Mouse (Mus musculus): ENCODE measurements around the gene Ccdc162. TPM values are rescaled to one million over a fixed set of nuclear protein-coding genes. Genes with fewer than 3 reads are reported as not detected.
A peak's percentile ranks its signal among the peaks of the same experiment; 100 is the strongest.

Gene Ccdc162
- total and polyA plus RNA-seq, 2 experiments from 2014 or later = 1.2 to 3.2 TPM

GRCm38 (mm10) chr10:41504996-41505395 lies 211.4 kb downstream of the Ccdc162 start:
- no peaks in the 10 kb centered on the region for H3K9me3 ChIP-seq (ENCODE audit: low read length)
- no peaks in the 10 kb centered on the region for H3K4me1 ChIP-seq (ENCODE audit: insufficient read depth)
- H3K36me3 ChIP-seq (ENCODE audit: insufficient read depth) = no peaks in the 10 kb centered on the region
- no peak overlapping the region for H3K4me3 ChIP-seq (ENCODE audit: low read depth, low read length)
- no peak overlapping the region for H3K4me2 ChIP-seq (ENCODE audit: low read depth)
- H3K27ac ChIP-seq (ENCODE audit: low read depth, low read length) = no peak overlapping the region
- H3K9ac ChIP-seq = no peak overlapping the region
- no peak for TF ChIP-seq CTCF (IDR thresholded peaks at IDR 0.05; ENCODE audit: low read depth)
- DNase-seq (no peak), ATAC-seq (0 out of 2 replicates have a peak, but pooled peaks have one; percentile 18)
- no peaks in the 10 kb centered on the region for H3K27me3 ChIP-seq (ENCODE audit: insufficient read depth, low read length)
- 77% methylated on average over 1 of the region's 1 CpGs for WGBS

- Histone ChIP-seq H3K4me1 (ENCODE audit: insufficient read depth) (no peaks in the 10 kb centered on the region), H3K27ac (ENCODE audit: low read depth, low read length) (no peak overlapping the region), H3K27me3 (ENCODE audit: insufficient read depth, low read length) (no peaks in the 10 kb centered on the region), H3K9me3 (ENCODE audit: low read length) (no peaks in the 10 kb centered on the region), H3K4me2 (ENCODE audit: low read depth) (no peak overlapping the region), H3K36me3 (ENCODE audit: insufficient read depth) (no peaks in the 10 kb centered on the region), H3K4me3 (ENCODE audit: low read depth, low read length) (no peak overlapping the region), H3K9ac (no peak overlapping the region)
- no peak for DNase-seq
- no peak for ATAC-seq
- 42% methylated on average over 4 of the region's 4 CpGs for WGBS
- no peak for TF ChIP-seq CTCF (IDR thresholded peaks at IDR 0.05; ENCODE audit: low read depth)
Measured at GRCm38 (mm10) chr10:41500941-41501340, 215.5 kb downstream of the Ccdc162 start.

GRCm38 (mm10) chr10:41491111-41491510 lies 225.3 kb downstream of the Ccdc162 start:
- 42% methylated on average over 4 of the region's 4 CpGs for WGBS
- Histone ChIP-seq H3K36me3 (ENCODE audit: insufficient read depth) (peaks cover 12% of the 10 kb centered on the region), H3K27me3 (ENCODE audit: insufficient read depth, low read length) (no peaks in the 10 kb centered on the region), H3K27ac (ENCODE audit: low read depth, low read length) (no peak overlapping the region), H3K9me3 (ENCODE audit: low read length) (no peaks in the 10 kb centered on the region), H3K4me2 (ENCODE audit: low read depth) (peak overlapping the region; percentile 96), H3K4me1 (ENCODE audit: insufficient read depth) (peaks cover 12% of the 10 kb centered on the region), H3K4me3 (ENCODE audit: low read depth, low read length) (peak overlapping the region; percentile 77; the same call in 1 of the 2 replicates), H3K9ac (0 out of 2 replicates have a peak overlapping the region, but pooled peaks have one; percentile 69)
- DNase-seq (no peak), ATAC-seq (no peak)
- no peak for TF ChIP-seq CTCF (IDR thresholded peaks at IDR 0.05; ENCODE audit: low read depth)

- peaks cover 18% of the 10 kb centered on the region for H3K36me3 ChIP-seq (ENCODE audit: insufficient read depth)
- WGBS = 1% methylated on average over 29 of the region's 29 CpGs
- peak overlapping the region; percentile 35 for H3K27ac ChIP-seq (ENCODE audit: low read depth, low read length)
Measured at GRCm38 (mm10) chr10:41490518-41490873, 225.9 kb downstream of the Ccdc162 start.

GRCm38 (mm10) chr10:41489708-41490517 lies 226.5 kb downstream of the Ccdc162 start, which contains the start of the genes Smpd2 and Ppil6:
Gene Smpd2, minus strand, starts transcription at chr10:41490369.
Gene Ppil6, plus strand, starts transcription at chr10:41490439.
- Histone ChIP-seq H3K9me3 (ENCODE audit: low read length) (no peaks in the 10 kb centered on the region), H3K4me3 (ENCODE audit: low read depth, low read length) (peak within 1 kb of the TSS; percentile 77), H3K9ac (peak within 1 kb of the TSS; percentile 69), H3K4me2 (ENCODE audit: low read depth) (peak within 1 kb of the TSS; percentile 96), H3K27me3 (ENCODE audit: insufficient read depth, low read length) (no peaks in the 10 kb centered on the region), H3K4me1 (ENCODE audit: insufficient read depth) (peaks cover 12% of the 10 kb centered on the region), H3K36me3 (ENCODE audit: insufficient read depth) (peaks cover 24% of the 10 kb centered on the region), H3K27ac (ENCODE audit: low read depth, low read length) (peak within 1 kb of the TSS; percentile 35)
- TF ChIP-seq CTCF (IDR thresholded peaks at IDR 0.05; ENCODE audit: low read depth) = no peak; the same call in 1 of the 2 replicates
- ATAC-seq = peak; percentile 96
- WGBS = under 1% methylated on average over 49 of the region's 50 CpGs
- DNase-seq = peak; percentile 93

More at GRCm38 (mm10) chr10:41490518-41490873, 225.9 kb downstream of the Ccdc162 start:
- no peaks in the 10 kb centered on the region for H3K9me3 ChIP-seq (ENCODE audit: low read length)
- peak overlapping the region; percentile 69 for H3K9ac ChIP-seq
- peak overlapping the region; percentile 77 for H3K4me3 ChIP-seq (ENCODE audit: low read depth, low read length)
- H3K4me2 ChIP-seq (ENCODE audit: low read depth) = peak overlapping the region; percentile 96
- H3K4me1 ChIP-seq (ENCODE audit: insufficient read depth) = peaks cover 12% of the 10 kb centered on the region
- H3K27me3 ChIP-seq (ENCODE audit: insufficient read depth, low read length) = no peaks in the 10 kb centered on the region
- ATAC-seq (peak; percentile 49), DNase-seq (no peak)
- no peak for TF ChIP-seq CTCF (IDR thresholded peaks at IDR 0.05; ENCODE audit: low read depth)

GRCm38 (mm10) chr10:41489294-41489693 lies 227.1 kb downstream of the Ccdc162 start:
- H3K4me2 ChIP-seq (ENCODE audit: low read depth) = peak overlapping the region; percentile 96
- peaks cover 29% of the 10 kb centered on the region for H3K36me3 ChIP-seq (ENCODE audit: insufficient read depth)
- H3K27ac ChIP-seq (ENCODE audit: low read depth, low read length) = no peak overlapping the region
- no peaks in the 10 kb centered on the region for H3K27me3 ChIP-seq (ENCODE audit: insufficient read depth, low read length)
- ATAC-seq = no peak
- H3K4me3 ChIP-seq (ENCODE audit: low read depth, low read length) = peak overlapping the region; percentile 77
- no peaks in the 10 kb centered on the region for H3K9me3 ChIP-seq (ENCODE audit: low read length)
- WGBS = 37% methylated on average over 8 of the region's 8 CpGs
- peak overlapping the region; percentile 69 for H3K9ac ChIP-seq
- TF ChIP-seq CTCF (IDR thresholded peaks at IDR 0.05; ENCODE audit: low read depth) = no peak
- no peak for DNase-seq
- peaks cover 12% of the 10 kb centered on the region for H3K4me1 ChIP-seq (ENCODE audit: insufficient read depth)

- Histone ChIP-seq H3K4me1 (ENCODE audit: insufficient read depth) (peaks cover 12% of the 10 kb centered on the region), H3K9ac (peak overlapping the region; percentile 69; the same call in 1 of the 2 replicates), H3K27ac (ENCODE audit: low read depth, low read length) (no peak overlapping the region), H3K36me3 (ENCODE audit: insufficient read depth) (peaks cover 32% of the 10 kb centered on the region), H3K4me2 (ENCODE audit: low read depth) (peak overlapping the region; percentile 96), H3K4me3 (ENCODE audit: low read depth, low read length) (0 out of 2 replicates have a peak overlapping the region, but pooled peaks have one; percentile 77), H3K27me3 (ENCODE audit: insufficient read depth, low read length) (no peaks in the 10 kb centered on the region), H3K9me3 (ENCODE audit: low read length) (no peaks in the 10 kb centered on the region)
- no peak for TF ChIP-seq CTCF (IDR thresholded peaks at IDR 0.05; ENCODE audit: low read depth)
- 45% methylated on average over 7 of the region's 7 CpGs for WGBS
- no peak for DNase-seq
- ATAC-seq = no peak
Measured at GRCm38 (mm10) chr10:41488877-41489276, 227.6 kb downstream of the Ccdc162 start.

Small RNA genes within 50 kb of the gene (microRNA-seq; reads per million reads assigned to microRNA genes)
- gene Mir3473b = 0 reads per million in 2 experiments

Other genes with a start within 250 kb of the Ccdc162 start
- gene Mical1, start 240.3 kb downstream of the Ccdc162 start, total RNA-seq (2014; rRNA removed) = 37.2 and 40.0 TPM in 2 replicates
- gene Mical1, start 240.3 kb downstream of the Ccdc162 start, polyA plus RNA-seq (2015; fragmentation: Nextera tagmentation; extraction: Ambion mirVana) = 29.8 and 32.1 TPM in 2 replicates
- 27.7 and 42.9 TPM in 2 replicates for gene Smpd2, start 226.3 kb downstream of the Ccdc162 start, total RNA-seq (2014; rRNA removed)
- 37.1 and 43.9 TPM in 2 replicates for gene Smpd2, start 226.3 kb downstream of the Ccdc162 start, polyA plus RNA-seq (2015; fragmentation: Nextera tagmentation; extraction: Ambion mirVana)
- 0.81 and 1.9 TPM in 2 replicates for gene Ppil6, start 226.2 kb downstream of the Ccdc162 start, total RNA-seq (2014; rRNA removed)
- 4.7 and 8.7 TPM in 2 replicates for gene Ppil6, start 226.2 kb downstream of the Ccdc162 start, polyA plus RNA-seq (2015; fragmentation: Nextera tagmentation; extraction: Ambion mirVana)
- 23.1 and 32.3 TPM in 2 replicates for gene Cd164, start 197.2 kb downstream of the Ccdc162 start, total RNA-seq (2014; rRNA removed)
- gene Cd164, start 197.2 kb downstream of the Ccdc162 start, polyA plus RNA-seq (2015; fragmentation: Nextera tagmentation; extraction: Ambion mirVana) = 40.5 and 48.8 TPM in 2 replicates
- 10.3 and 11.7 TPM in 2 replicates for gene Cep57l1, start 93.2 kb upstream of the Ccdc162 start, total RNA-seq (2014; rRNA removed)
- gene Cep57l1, start 93.2 kb upstream of the Ccdc162 start, polyA plus RNA-seq (2015; fragmentation: Nextera tagmentation; extraction: Ambion mirVana) = 7.3 and 10.2 TPM in 2 replicates
- gene Sesn1, start 93.3 kb upstream of the Ccdc162 start, total RNA-seq (2014; rRNA removed) = 43.4 and 44.4 TPM in 2 replicates
- gene Sesn1, start 93.3 kb upstream of the Ccdc162 start, polyA plus RNA-seq (2015; fragmentation: Nextera tagmentation; extraction: Ambion mirVana) = 28.4 and 34.0 TPM in 2 replicates

Measured in forebrain, postnatal 0 days (tissue).